Mouse (Mus musculus) intestine, postnatal 0 days (tissue): ENCODE data around the gene Dnal1. TPM values are rescaled to one million over a fixed set of nuclear protein-coding genes. Genes with fewer than 3 reads are reported as not detected.
"Not testable (repeated sequence)": the region's sequence is repeated elsewhere in the genome, so short reads cannot be mapped to it uniquely, and the experiment has no call there.

Experiments
- ATAC-seq: fragments of 200-750 bp; cut with Nextera tagmentation; 2 replicates; pipeline ENCODE4 v1.8.0; 2017; ENCODE audit warnings: mild to moderate bottlenecking, moderate TSS enrichment, moderate library complexity
- H3K27ac ChIP-seq: fragments of 300-500 bp; sonication (generic); 2 replicates; pipeline ENCODE4 v1.5.1; 2014; ENCODE audit warnings: mild to moderate bottlenecking, low read depth, low read length, moderate library complexity
- H3K27me3 ChIP-seq: fragments of 300-500 bp; sonication (generic); replicated peaks from 2 replicates; pipeline ENCODE4 v1.6.1; 2014; ENCODE audit warnings: low read length, mixed read lengths; ENCODE audit not compliant: control insufficient read depth, insufficient read depth
- H3K36me3 ChIP-seq: fragments of 300-500 bp; sonication (generic); 2 replicates; pipeline ENCODE4 v1.6.1; 2014; ENCODE audit warnings: mild to moderate bottlenecking, moderate library complexity; ENCODE audit not compliant: control insufficient read depth, insufficient read depth
- H3K4me1 ChIP-seq: fragments of 300-500 bp; sonication (generic); replicated peaks from 2 replicates; pipeline ENCODE4 v1.6.1; 2014; ENCODE audit warnings: antibody characterized with exemption, low read length, mixed read lengths; ENCODE audit not compliant: control insufficient read depth, insufficient read depth
- H3K4me2 ChIP-seq: fragments of 300-500 bp; sonication (generic); replicated peaks from 2 replicates; pipeline ENCODE4 v1.6.1; 2014; ENCODE audit warnings: low read depth, mild to moderate bottlenecking, moderate library complexity
- H3K4me3 ChIP-seq: fragments of 300-500 bp; sonication (generic); 2 replicates; pipeline ENCODE4 v1.5.1; 2014; ENCODE audit warnings: low read depth, low read length
- H3K9ac ChIP-seq: fragments of 300-500 bp; sonication (generic); 2 replicates; pipeline ENCODE4 v1.6.1; 2014; ENCODE audit warnings: mild to moderate bottlenecking, low read depth, low read length
- H3K9me3 ChIP-seq: fragments of 300-500 bp; sonication (generic); 2 replicates; pipeline ENCODE4 v1.6.1; 2016; ENCODE audit warnings: mixed run types; ENCODE audit not compliant: control insufficient read depth
- CTCF ChIP-seq: sonication (generic); IDR thresholded peaks from 2 replicates; pipeline ENCODE4 v1.5.1; 2016; ENCODE audit warnings: low read depth, mild to moderate bottlenecking, control low read depth, antibody characterized with exemption, moderate library complexity
- WGBS: fragments of 180-500 bp; shearing (Covaris S2); extraction: QIAGEN DNeasy Blood & Tissue Kit; methylation state at CpG from one replicate; pipeline ENCODE4 v1.1.7; 2014; 5-methylcytosine and 5-hydroxymethylcytosine counted together
- polyA plus RNA-seq: library from polyadenylated mRNA; unstranded; fragments of >200 nt; fragmentation: Nextera tagmentation; extraction: Ambion mirVana; gene quantifications from 2 replicates; pipeline ENCODE4 v1.2.1, GENCODE M21; 2015

Gene Dnal1
- polyA plus RNA-seq, 1 experiment from 2014 or later, result 1.0 TPM

DNA sequence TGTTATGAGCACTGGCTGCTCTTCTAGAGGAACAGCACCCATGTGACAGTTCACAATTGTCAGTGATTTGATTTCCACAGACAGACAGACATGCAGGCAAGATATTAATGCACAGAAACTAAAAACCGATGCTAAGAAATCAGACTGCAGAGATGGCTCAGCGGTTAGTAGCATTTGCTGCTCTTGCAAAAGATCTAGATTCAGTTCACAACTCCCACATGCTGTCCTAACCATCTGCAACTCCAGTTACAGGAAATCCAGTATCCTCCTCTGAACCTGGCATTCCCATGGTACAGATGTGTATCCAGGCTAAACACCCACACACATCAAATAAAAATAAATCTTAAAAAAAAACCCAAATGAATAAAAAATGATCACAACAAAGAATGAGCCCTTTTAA is 42.5 kb upstream of the Dnal1 start:
- no peak for ATAC-seq
- H3K36me3 ChIP-seq, result no peaks in the 10 kb centered on the region
- no peak for TF ChIP-seq CTCF
- 0 out of 2 replicates have a peak, but pooled peaks cover 3% of the 10 kb centered on the region for H3K27me3 ChIP-seq
- H3K9me3 ChIP-seq, result no peaks in the 10 kb centered on the region
- no peak overlapping the region for H3K27ac ChIP-seq
- H3K9ac ChIP-seq, result no peak overlapping the region
- H3K4me1 ChIP-seq, result no peaks in the 10 kb centered on the region
- WGBS, result 85% methylated on average over 2 of the region's 2 CpGs
- no peak overlapping the region for H3K4me2 ChIP-seq
- no peak overlapping the region for H3K4me3 ChIP-seq

DNA sequence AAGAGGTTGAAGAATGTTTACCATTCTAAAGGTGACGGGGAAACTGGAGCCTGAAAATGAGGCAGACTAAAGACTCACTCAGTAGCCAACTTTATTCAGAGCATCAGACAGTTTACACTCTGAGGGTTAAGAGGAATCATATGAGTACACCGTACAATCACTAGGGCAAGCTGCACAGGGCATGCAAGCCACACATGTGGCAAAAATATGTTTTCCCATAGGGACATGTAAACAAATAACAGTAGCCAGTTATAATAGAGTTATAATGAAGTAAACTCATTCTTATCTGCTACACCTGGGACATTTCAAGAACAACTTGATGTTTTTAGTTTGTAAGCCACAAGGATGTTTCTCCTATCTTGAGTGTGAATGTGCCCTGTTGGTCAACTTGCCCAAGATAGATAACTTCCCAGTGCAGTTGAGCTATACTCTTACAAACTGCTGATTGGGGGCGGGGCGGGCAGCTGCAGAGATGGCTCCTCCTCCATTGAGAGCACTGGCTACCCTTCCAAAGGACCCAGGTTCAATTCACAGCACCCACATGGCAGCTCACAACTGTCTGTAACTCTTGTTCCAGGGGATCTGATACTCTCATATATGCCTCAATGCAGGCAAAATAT is 36.7 kb upstream of the Dnal1 start:
- Histone ChIP-seq H3K4me2 (no peak overlapping the region), H3K36me3 (no peaks in the 10 kb centered on the region), H3K4me1 (no peaks in the 10 kb centered on the region), H3K9me3 (no peaks in the 10 kb centered on the region), H3K27me3 (no peaks in the 10 kb centered on the region), H3K9ac (no peak overlapping the region), H3K27ac (no peak overlapping the region), H3K4me3 (no peak overlapping the region)
- no peak for TF ChIP-seq CTCF
- WGBS, result 85% methylated on average over 4 of the region's 4 CpGs
- no peak for ATAC-seq

DNA sequence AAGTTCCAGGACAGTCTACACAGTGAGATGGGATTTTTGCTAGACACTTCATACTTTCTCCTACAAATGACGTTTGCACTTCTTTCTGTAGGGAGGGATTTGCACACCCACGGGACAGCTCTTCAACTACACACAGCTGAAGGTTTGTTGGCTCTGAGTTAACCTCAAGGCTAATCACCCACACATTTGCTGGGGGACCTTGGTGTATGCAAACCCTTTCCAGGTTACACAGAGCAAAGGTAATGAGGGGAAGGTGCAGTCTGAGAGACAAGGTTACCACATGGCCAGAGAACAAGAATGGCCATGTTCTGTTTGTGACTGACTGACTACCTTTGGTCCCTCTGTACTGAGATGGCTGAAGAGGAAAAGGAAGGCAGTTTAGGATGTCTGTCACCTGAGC is 30.3 kb upstream of the Dnal1 start:
- Histone ChIP-seq H3K27ac (peak overlapping the region; percentile 87), H3K4me1 (no peaks in the 10 kb centered on the region), H3K9ac (no peak overlapping the region), H3K9me3 (no peaks in the 10 kb centered on the region), H3K4me3 (no peak overlapping the region), H3K27me3 (no peaks in the 10 kb centered on the region), H3K36me3 (no peaks in the 10 kb centered on the region), H3K4me2 (no peak overlapping the region)
- 60% methylated on average over 2 of the region's 2 CpGs for WGBS
- TF ChIP-seq CTCF, result no peak
- ATAC-seq, result peak; percentile 15; the same call in 1 of the 2 replicates

- Histone ChIP-seq H3K27ac (peak overlapping the region; percentile 87), H3K9ac (no peak overlapping the region), H3K36me3 (no peaks in the 10 kb centered on the region), H3K4me1 (no peaks in the 10 kb centered on the region), H3K4me2 (no peak overlapping the region), H3K27me3 (no peaks in the 10 kb centered on the region), H3K4me3 (no peak overlapping the region), H3K9me3 (no peaks in the 10 kb centered on the region)
- no peak for TF ChIP-seq CTCF
- 32% methylated on average over 4 of the region's 4 CpGs for WGBS
- ATAC-seq, result peak; percentile 96
These were observed 29.6 kb upstream of the Dnal1 start for GRCm38 (mm10) chr12:84084581-84084980.

DNA sequence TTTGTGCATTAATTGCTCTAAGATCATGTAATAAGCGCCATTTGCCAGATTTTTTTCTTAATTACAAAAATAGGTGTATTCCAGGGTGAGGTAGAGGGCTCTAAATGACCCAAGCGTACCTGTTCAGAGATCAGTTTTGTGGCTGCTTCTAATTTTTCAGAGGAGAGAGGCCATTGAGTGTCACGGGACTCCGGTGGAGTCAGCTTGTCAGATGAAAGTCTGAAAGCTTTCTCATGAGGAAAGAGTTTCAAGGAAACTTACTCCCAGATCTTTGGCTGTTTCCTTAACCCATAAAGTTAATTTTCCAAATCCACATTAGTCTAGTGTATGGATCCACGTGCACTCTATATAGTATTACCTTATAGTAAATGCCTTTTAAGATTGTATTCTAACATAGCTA is 19.5 kb upstream of the Dnal1 start:
- not testable (repeated sequence) for H3K9ac ChIP-seq, H3K27me3 ChIP-seq, H3K27ac ChIP-seq, H3K9me3 ChIP-seq, H3K4me2 ChIP-seq, H3K36me3 ChIP-seq, H3K4me1 ChIP-seq, ATAC-seq, H3K4me3 ChIP-seq
- 75% methylated on average over 5 of the region's 5 CpGs for WGBS

GRCm38 (mm10) chr12:84099605-84100004 is 14.6 kb upstream of the Dnal1 start:
- 58% methylated on average over 2 of the region's 2 CpGs for WGBS
- ATAC-seq, result peak; percentile 42
- H3K4me3 ChIP-seq, result no peak overlapping the region
- no peak overlapping the region; the same call in 1 of the 2 replicates for H3K27ac ChIP-seq
- H3K27me3 ChIP-seq, result no peaks in the 10 kb centered on the region
- H3K9me3 ChIP-seq, result no peaks in the 10 kb centered on the region
- no peak overlapping the region for H3K9ac ChIP-seq
- no peaks in the 10 kb centered on the region for H3K4me1 ChIP-seq
- no peaks in the 10 kb centered on the region for H3K36me3 ChIP-seq
- no peak overlapping the region for H3K4me2 ChIP-seq
- TF ChIP-seq CTCF, result no peak
